Mouse (Mus musculus): ENCODE data around the gene Crabp1. TPM values are rescaled to one million over a fixed set of nuclear protein-coding genes. Genes with fewer than 3 reads are reported as not detected.
A peak's percentile ranks its signal among the peaks of the same experiment; 100 is the strongest.

Gene Crabp1
- polyA plus RNA-seq, 1 experiment from 2014 or later: 24.5 TPM

DNA sequence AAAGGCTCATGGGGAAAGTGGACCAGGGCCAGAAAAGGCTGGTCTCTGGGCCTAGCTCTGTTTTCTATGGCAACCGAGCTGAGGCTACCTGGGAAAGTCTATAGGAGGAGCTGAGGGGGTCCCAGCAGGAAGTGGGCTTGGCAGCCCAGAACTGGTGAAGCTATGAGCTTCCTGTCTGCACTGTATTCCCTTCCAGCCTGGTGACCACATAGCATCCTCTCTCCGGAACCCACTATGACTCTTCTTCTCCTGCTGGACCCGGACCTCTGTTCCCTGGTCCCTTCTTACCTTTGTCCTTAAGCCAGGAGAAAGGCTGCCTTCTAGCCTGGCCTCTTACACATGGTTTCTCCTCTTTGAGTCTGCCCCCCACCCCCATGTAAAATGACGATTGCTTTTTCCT, 20.7 kb upstream of the Crabp1 start:
- Histone ChIP-seq H3K9me3 (replicated peaks) (no peaks in the 10 kb centered on the region), H3K27me3 (replicated peaks) (peaks cover 11% of the 10 kb centered on the region; the same call in 1 of the 2 replicates), H3K4me3 (no peak overlapping the region), H3K9ac (no peak overlapping the region), H3K4me1 (replicated peaks) (0 out of 2 replicates have a peak, but pooled peaks cover 4% of the 10 kb centered on the region), H3K36me3 (no peaks in the 10 kb centered on the region), H3K4me2 (no peak overlapping the region), H3K27ac (ENCODE audit: poor library complexity, severe bottlenecking) (no peak overlapping the region)
- ATAC-seq (ENCODE audit: insufficient number of reproducible peaks, low FRiP score): no peak
- WGBS: 62% methylated on average over 4 of the region's 4 CpGs

DNA sequence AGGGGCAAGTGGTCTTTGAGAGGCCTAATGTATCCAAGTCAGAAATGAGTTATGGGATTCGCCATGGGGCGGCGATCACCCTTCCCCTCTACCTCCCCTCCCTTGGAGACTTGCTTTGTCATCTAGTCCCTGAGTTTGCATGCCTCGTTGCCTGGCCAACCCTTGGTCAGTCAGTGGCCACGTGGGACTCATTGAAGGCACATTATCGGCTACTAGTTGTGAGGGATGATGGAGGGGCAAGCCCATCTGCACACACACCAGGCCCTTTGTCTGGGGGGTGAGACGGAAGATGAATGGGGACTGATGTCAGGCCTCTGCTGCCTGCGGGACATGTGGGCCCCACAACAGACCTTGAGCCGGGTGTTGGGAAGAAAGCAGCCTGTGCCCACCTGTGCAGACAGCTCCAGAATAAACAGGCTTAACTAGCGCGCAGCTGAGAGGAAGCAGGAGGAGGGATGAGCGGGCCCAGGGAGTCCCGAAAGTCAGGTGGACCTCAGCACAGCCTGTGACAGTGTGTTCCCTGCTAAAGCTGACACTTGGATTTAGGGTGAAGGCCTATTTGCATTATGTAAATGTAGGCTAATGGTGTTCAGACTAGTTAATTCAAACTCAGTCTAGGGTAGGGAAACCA, 18.7 kb upstream of the Crabp1 start:
- no peak overlapping the region for H3K27ac ChIP-seq (ENCODE audit: poor library complexity, severe bottlenecking)
- no peak overlapping the region for H3K4me2 ChIP-seq
- 66% methylated on average over 13 of the region's 13 CpGs for WGBS
- peaks cover 11% of the 10 kb centered on the region; the same call in 1 of the 2 replicates for H3K27me3 ChIP-seq (replicated peaks)
- no peak overlapping the region for H3K4me3 ChIP-seq
- ATAC-seq (ENCODE audit: insufficient number of reproducible peaks, low FRiP score): no peak
- H3K9me3 ChIP-seq (replicated peaks): no peaks in the 10 kb centered on the region
- no peaks in the 10 kb centered on the region for H3K4me1 ChIP-seq (replicated peaks)
- H3K36me3 ChIP-seq: no peaks in the 10 kb centered on the region
- H3K9ac ChIP-seq: no peak overlapping the region

- Histone ChIP-seq H3K4me2 (no peak overlapping the region), H3K9ac (no peak overlapping the region), H3K27me3 (replicated peaks) (peaks cover 38% of the 10 kb centered on the region), H3K27ac (ENCODE audit: poor library complexity, severe bottlenecking) (no peak overlapping the region), H3K4me3 (no peak overlapping the region), H3K4me1 (replicated peaks) (no peaks in the 10 kb centered on the region), H3K9me3 (replicated peaks) (no peaks in the 10 kb centered on the region), H3K36me3 (no peaks in the 10 kb centered on the region)
- no peak for ATAC-seq (ENCODE audit: insufficient number of reproducible peaks, low FRiP score)
- 75% methylated on average over 7 of the region's 7 CpGs for WGBS
Observed at GRCm38 (mm10) chr9:54750215-54750981, 14.2 kb upstream of the Crabp1 start.

DNA sequence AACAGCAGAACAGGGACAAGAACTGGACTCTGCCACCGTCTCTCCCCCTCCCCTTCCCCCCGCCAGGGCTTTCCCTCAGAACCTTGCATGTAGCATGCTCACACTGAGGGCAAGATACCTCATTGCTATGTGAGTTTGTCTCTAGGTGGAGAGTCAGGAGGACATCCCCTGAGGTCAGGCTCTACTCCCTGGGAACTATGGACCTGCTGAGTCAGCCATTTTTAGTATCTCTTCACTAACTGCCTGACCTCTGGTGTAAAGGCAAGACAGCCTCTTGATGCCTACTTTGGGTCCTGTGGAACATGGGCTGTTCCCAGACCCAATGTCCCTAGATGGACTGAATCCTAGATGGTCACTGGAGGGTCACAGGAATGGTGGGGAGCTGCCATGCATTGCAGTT, 12.9 kb upstream of the Crabp1 start:
- no peak overlapping the region for H3K4me3 ChIP-seq
- no peak for ATAC-seq (ENCODE audit: insufficient number of reproducible peaks, low FRiP score)
- H3K4me2 ChIP-seq: no peak overlapping the region
- H3K9ac ChIP-seq: no peak overlapping the region
- 87% methylated on average over 2 of the region's 2 CpGs for WGBS
- no peaks in the 10 kb centered on the region for H3K4me1 ChIP-seq (replicated peaks)
- peaks cover 41% of the 10 kb centered on the region for H3K27me3 ChIP-seq (replicated peaks)
- H3K9me3 ChIP-seq (replicated peaks): no peaks in the 10 kb centered on the region
- H3K36me3 ChIP-seq: no peaks in the 10 kb centered on the region
- H3K27ac ChIP-seq (ENCODE audit: poor library complexity, severe bottlenecking): no peak overlapping the region

- H3K9me3 ChIP-seq (replicated peaks): 0 out of 2 replicates have a peak, but pooled peaks cover 3% of the 10 kb centered on the region
- 48% methylated on average over 21 of the region's 21 CpGs for WGBS
- H3K27ac ChIP-seq (ENCODE audit: poor library complexity, severe bottlenecking): no peak overlapping the region
- no peaks in the 10 kb centered on the region for H3K4me1 ChIP-seq (replicated peaks)
- no peak for ATAC-seq (ENCODE audit: insufficient number of reproducible peaks, low FRiP score)
- no peak overlapping the region for H3K4me3 ChIP-seq
- no peak overlapping the region for H3K4me2 ChIP-seq
- no peak overlapping the region for H3K9ac ChIP-seq
- H3K36me3 ChIP-seq: no peaks in the 10 kb centered on the region
- H3K27me3 ChIP-seq (replicated peaks): peaks cover 41% of the 10 kb centered on the region
Observed at GRCm38 (mm10) chr9:54752201-54752943, 12.2 kb upstream of the Crabp1 start.

DNA sequence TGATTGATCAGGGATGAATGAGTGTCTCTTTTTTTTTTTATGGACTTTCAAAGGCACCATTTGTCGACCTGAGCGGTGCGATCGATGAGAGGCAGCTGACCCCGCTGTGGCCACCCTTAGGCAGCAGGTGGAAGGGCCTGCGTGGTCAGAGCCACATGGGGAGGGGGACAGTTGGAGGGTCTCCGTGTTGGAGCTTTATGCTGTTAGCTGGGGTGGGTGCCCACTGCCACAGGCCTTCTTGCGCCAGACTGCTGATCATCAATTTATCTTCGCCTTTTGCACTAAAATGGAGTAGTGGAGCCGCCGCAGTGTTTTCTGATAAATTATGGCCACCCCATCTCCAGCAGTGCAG, 11.6 kb upstream of the Crabp1 start:
- Histone ChIP-seq H3K27me3 (replicated peaks) (peaks cover 41% of the 10 kb centered on the region), H3K4me1 (replicated peaks) (no peaks in the 10 kb centered on the region), H3K9ac (no peak overlapping the region), H3K4me3 (no peak overlapping the region), H3K4me2 (no peak overlapping the region), H3K9me3 (replicated peaks) (0 out of 2 replicates have a peak, but pooled peaks cover 3% of the 10 kb centered on the region), H3K36me3 (no peaks in the 10 kb centered on the region), H3K27ac (ENCODE audit: poor library complexity, severe bottlenecking) (no peak overlapping the region)
- WGBS: 75% methylated on average over 11 of the region's 11 CpGs
- ATAC-seq (ENCODE audit: insufficient number of reproducible peaks, low FRiP score): no peak

DNA sequence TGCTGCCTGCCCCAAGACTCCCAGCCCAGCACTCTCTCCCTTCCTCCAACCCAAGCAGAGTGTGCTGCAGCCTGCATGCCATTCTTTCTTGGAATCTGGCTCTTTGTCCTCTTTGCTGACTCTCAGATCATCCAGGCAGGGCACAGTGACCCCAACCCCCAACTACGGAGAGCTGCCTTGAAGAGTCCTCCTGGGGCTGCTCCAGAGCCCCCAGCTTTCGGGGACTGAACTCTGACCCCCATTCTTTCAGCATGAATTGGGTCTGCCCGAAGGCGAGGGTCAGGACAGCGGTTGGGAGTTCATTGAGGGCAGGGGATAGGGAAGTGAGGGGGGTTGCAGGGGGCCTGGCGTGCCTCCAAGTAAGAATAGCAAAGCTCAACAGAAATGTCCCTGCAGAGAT, 5.0 kb upstream of the Crabp1 start:
- H3K36me3 ChIP-seq: no peaks in the 10 kb centered on the region
- H3K27me3 ChIP-seq (replicated peaks): peaks cover 43% of the 10 kb centered on the region
- 0 out of 2 replicates have a peak, but pooled peaks cover 3% of the 10 kb centered on the region for H3K9me3 ChIP-seq (replicated peaks)
- H3K4me2 ChIP-seq: no peak overlapping the region
- no peak for ATAC-seq (ENCODE audit: insufficient number of reproducible peaks, low FRiP score)
- H3K9ac ChIP-seq: no peak overlapping the region
- H3K4me3 ChIP-seq: no peak overlapping the region
- H3K4me1 ChIP-seq (replicated peaks): peaks cover 14% of the 10 kb centered on the region
- no peak overlapping the region for H3K27ac ChIP-seq (ENCODE audit: poor library complexity, severe bottlenecking)
- WGBS: 41% methylated on average over 6 of the region's 6 CpGs

- H3K9ac ChIP-seq: no peak overlapping the region
- no peaks in the 10 kb centered on the region for H3K36me3 ChIP-seq
- 24% methylated on average over 12 of the region's 12 CpGs for WGBS
- ATAC-seq (ENCODE audit: insufficient number of reproducible peaks, low FRiP score): no peak
- H3K9me3 ChIP-seq (replicated peaks): no peaks in the 10 kb centered on the region
- H3K4me3 ChIP-seq: peak overlapping the region; percentile 48
- peaks cover 76% of the 10 kb centered on the region for H3K27me3 ChIP-seq (replicated peaks)
- H3K4me1 ChIP-seq (replicated peaks): peaks cover 27% of the 10 kb centered on the region
- peak overlapping the region; percentile 73 for H3K4me2 ChIP-seq
- no peak overlapping the region for H3K27ac ChIP-seq (ENCODE audit: poor library complexity, severe bottlenecking)
Observed at GRCm38 (mm10) chr9:54764091-54764490, 457 bp upstream of the Crabp1 start.

DNA sequence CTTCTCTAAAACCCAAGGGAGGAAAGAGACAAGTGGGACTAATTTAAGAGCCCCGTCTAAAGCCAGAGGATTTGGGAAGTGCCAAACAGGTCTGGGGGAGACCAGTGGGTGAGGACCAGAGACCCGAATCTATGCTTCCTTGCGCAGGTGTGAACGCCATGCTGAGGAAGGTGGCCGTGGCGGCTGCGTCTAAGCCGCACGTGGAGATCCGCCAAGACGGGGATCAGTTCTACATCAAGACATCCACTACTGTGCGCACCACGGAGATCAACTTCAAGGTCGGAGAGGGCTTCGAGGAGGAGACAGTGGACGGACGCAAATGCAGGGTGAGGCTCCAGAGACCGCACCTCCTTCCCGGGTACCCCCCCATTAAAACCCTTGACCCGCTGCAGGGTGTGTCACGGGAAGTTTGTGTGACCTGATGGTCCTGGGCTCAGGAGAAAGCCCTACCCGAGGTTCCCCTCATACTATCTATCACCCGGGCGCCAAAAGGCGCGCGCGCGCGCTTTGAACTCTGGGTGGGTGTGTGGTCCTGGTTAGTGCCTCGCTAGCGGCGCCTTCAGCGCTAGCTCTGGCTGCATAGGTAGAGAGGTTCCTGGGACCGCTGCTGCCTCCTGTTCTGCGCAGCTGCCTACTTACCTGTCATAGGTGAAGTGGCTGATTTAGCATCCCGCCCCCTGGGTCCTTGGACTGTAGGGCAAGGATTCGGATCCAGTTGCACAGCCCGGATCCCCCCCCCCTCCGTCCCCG, 963 bp downstream of the Crabp1 start:
- H3K36me3 ChIP-seq: no peaks in the 10 kb centered on the region
- peak overlapping the region; percentile 48 for H3K4me3 ChIP-seq
- H3K27me3 ChIP-seq (replicated peaks): peaks cover 90% of the 10 kb centered on the region
- peak overlapping the region; percentile 73 for H3K4me2 ChIP-seq
- no peak overlapping the region for H3K27ac ChIP-seq (ENCODE audit: poor library complexity, severe bottlenecking)
- H3K9me3 ChIP-seq (replicated peaks): no peaks in the 10 kb centered on the region
- peaks cover 16% of the 10 kb centered on the region for H3K4me1 ChIP-seq (replicated peaks)
- under 1% methylated on average over 41 of the region's 41 CpGs for WGBS
- ATAC-seq (ENCODE audit: insufficient number of reproducible peaks, low FRiP score): no peak
- H3K9ac ChIP-seq: peak overlapping the region; percentile 58

- 74% methylated on average over 11 of the region's 11 CpGs for WGBS
- Histone ChIP-seq H3K9me3 (replicated peaks) (no peaks in the 10 kb centered on the region), H3K9ac (no peak overlapping the region), H3K27me3 (replicated peaks) (peaks cover 68% of the 10 kb centered on the region), H3K4me3 (no peak overlapping the region), H3K4me1 (replicated peaks) (peaks cover 27% of the 10 kb centered on the region), H3K27ac (ENCODE audit: poor library complexity, severe bottlenecking) (no peak overlapping the region), H3K36me3 (no peaks in the 10 kb centered on the region), H3K4me2 (no peak overlapping the region)
- no peak for ATAC-seq (ENCODE audit: insufficient number of reproducible peaks, low FRiP score)
Observed at GRCm38 (mm10) chr9:54770140-54770780, 5.7 kb downstream of the Crabp1 start.

Data from heart, embryonic 12.5 days (tissue).